Mouse (Mus musculus): ENCODE data around the gene Prss45. TPM values are rescaled to one million over a fixed set of nuclear protein-coding genes. Genes with fewer than 3 reads are reported as not detected.

Prss45 gene
- polyA plus RNA-seq, 1 experiment from 2014 or later: not detected

DNA sequence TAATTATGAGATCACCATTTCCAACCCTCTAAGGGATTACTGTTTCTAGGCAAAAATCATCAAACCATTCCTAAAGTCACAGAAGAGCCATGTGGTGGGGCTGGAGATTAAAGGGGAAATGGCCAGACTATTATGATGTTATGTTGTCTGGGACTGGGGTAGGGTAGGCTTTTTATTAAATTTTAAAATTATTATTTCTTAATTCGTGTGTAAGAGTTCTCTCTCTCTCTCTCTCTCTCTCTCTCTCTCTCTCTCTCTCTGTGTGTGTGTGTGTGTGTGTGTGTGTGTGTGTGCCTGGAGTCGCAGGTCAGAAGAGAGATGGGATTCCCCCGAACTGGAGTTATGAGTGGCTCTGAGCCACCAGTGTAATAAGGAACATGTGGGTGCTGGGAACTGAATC lies 8.0 kb upstream of the Prss45 start, which contains the start of gene Prss43:
TSS of gene Prss43 (plus strand) at position 301 of the 400 bp plus-strand sequence.
- Histone ChIP-seq H3K4me2 (replicated peaks) (no peak within 1 kb of the TSS), H3K36me3 (no peaks in the 10 kb centered on the region), H3K27me3 (no peaks in the 10 kb centered on the region), H3K9me3 (replicated peaks) (no peaks in the 10 kb centered on the region), H3K27ac (no peak within 1 kb of the TSS), H3K9ac (no peak within 1 kb of the TSS), H3K4me1 (no peaks in the 10 kb centered on the region), H3K4me3 (no peak within 1 kb of the TSS)
- 88% methylated on average over 3 of the region's 3 CpGs for WGBS
- no peak for ATAC-seq (ENCODE audit: low FRiP score)

DNA sequence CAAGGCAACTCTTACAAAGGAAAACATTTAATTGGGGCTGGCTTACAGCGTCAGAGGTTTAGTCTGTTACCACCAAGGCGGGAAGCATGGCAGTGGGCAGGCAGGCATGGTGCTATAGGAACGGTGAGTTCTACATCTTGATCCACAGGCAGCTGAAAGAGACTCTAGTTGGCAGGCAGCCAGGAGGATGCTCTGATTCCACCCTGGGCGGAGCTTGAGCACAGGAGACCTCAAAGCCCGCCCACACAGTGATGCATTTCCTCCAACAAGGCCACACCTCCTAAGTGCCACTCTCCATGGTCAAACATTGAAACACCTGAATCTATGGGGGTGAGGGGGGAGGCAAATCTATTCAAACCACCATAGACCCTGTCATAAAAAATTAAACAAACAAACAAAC lies 1.4 kb upstream of the Prss45 start:
- Histone ChIP-seq H3K36me3 (no peaks in the 10 kb centered on the region), H3K4me2 (replicated peaks) (no peak overlapping the region), H3K4me3 (no peak overlapping the region), H3K27me3 (no peaks in the 10 kb centered on the region), H3K27ac (no peak overlapping the region), H3K4me1 (0 out of 2 replicates have a peak, but pooled peaks cover 5% of the 10 kb centered on the region), H3K9me3 (replicated peaks) (no peaks in the 10 kb centered on the region), H3K9ac (no peak overlapping the region)
- no peak for ATAC-seq (ENCODE audit: low FRiP score)
- 79% methylated on average over 5 of the region's 5 CpGs for WGBS

DNA sequence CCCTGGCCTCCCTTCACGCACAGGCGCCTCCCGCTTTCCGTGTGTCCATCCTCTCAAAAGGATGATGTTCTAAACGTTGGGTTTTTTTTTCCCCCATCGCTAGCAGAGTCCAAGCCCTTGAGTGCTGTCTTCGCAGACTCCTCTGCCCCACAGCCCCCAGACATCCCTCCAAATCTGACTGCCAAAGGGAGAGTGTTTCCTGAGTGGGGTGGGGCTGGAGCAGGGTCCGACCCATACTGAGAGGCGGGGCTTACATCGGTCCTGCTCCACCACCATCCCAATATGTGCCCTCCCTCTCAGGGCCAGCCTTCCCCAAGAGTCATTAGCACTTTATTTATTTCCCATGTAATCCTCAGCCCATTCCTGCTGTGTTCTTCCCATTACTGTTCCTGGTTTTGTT lies 573 bp downstream of the Prss45 start:
- H3K9ac ChIP-seq: no peak overlapping the region
- H3K4me2 ChIP-seq (replicated peaks): peak overlapping the region; percentile 24; the same call in 1 of the 2 replicates
- H3K9me3 ChIP-seq (replicated peaks): no peaks in the 10 kb centered on the region
- no peak overlapping the region for H3K4me3 ChIP-seq
- 0 out of 2 replicates have a peak, but pooled peaks cover 5% of the 10 kb centered on the region for H3K4me1 ChIP-seq
- 37% methylated on average over 10 of the region's 10 CpGs for WGBS
- H3K27me3 ChIP-seq: no peaks in the 10 kb centered on the region
- H3K36me3 ChIP-seq: no peaks in the 10 kb centered on the region
- no peak overlapping the region for H3K27ac ChIP-seq
- no peak for ATAC-seq (ENCODE audit: low FRiP score)

- Histone ChIP-seq H3K4me2 (replicated peaks) (no peak overlapping the region), H3K9ac (no peak overlapping the region), H3K36me3 (no peaks in the 10 kb centered on the region), H3K27ac (no peak overlapping the region), H3K4me1 (0 out of 2 replicates have a peak, but pooled peaks cover 5% of the 10 kb centered on the region), H3K4me3 (no peak overlapping the region), H3K9me3 (replicated peaks) (no peaks in the 10 kb centered on the region), H3K27me3 (no peaks in the 10 kb centered on the region)
- no peak for ATAC-seq (ENCODE audit: low FRiP score)
- WGBS: 50% methylated on average over 2 of the region's 2 CpGs
Observed at GRCm38 (mm10) chr9:110836112-110836511, 1.7 kb downstream of the Prss45 start.

DNA sequence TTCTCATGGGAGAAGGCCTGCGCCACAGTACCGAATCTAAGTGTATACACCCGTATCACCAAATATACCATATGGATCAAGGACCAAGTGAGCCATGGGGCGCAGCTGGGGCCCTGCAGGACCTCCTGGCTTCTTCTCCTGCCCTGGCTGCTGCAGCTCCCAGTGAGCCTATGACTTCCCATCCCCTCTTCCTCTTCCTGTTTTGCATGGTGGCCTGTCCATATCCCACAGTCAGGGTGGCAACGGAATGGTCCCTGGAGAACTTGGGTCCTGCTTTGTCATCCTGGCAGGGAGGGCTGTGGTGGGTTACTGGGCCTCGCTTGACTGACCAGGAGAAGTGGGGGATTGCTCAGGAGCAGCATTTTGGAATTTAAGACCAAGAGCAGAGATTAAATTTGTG lies 6.5 kb downstream of the Prss45 start:
- WGBS: 72% methylated on average over 6 of the region's 6 CpGs
- Histone ChIP-seq H3K27ac (no peak overlapping the region), H3K4me2 (replicated peaks) (no peak overlapping the region), H3K36me3 (no peaks in the 10 kb centered on the region), H3K27me3 (no peaks in the 10 kb centered on the region), H3K9me3 (replicated peaks) (no peaks in the 10 kb centered on the region), H3K4me3 (no peak overlapping the region), H3K9ac (no peak overlapping the region), H3K4me1 (0 out of 2 replicates have a peak, but pooled peaks cover 3% of the 10 kb centered on the region)
- ATAC-seq (ENCODE audit: low FRiP score): no peak

- H3K9ac ChIP-seq: no peak overlapping the region
- no peaks in the 10 kb centered on the region for H3K4me1 ChIP-seq
- H3K4me3 ChIP-seq: no peak overlapping the region
- H3K36me3 ChIP-seq: no peaks in the 10 kb centered on the region
- H3K27ac ChIP-seq: no peak overlapping the region
- no peak for ATAC-seq (ENCODE audit: low FRiP score)
- 88% methylated on average over 2 of the region's 2 CpGs for WGBS
- no peaks in the 10 kb centered on the region for H3K9me3 ChIP-seq (replicated peaks)
- no peak overlapping the region for H3K4me2 ChIP-seq (replicated peaks)
- H3K27me3 ChIP-seq: no peaks in the 10 kb centered on the region
Observed at GRCm38 (mm10) chr9:110841438-110841837, 7.0 kb downstream of the Prss45 start.

GRCm38 (mm10) chr9:110844206-110844605 lies 9.8 kb downstream of the Prss45 start, which contains the start of gene Prss46:
Gene Prss46, plus strand, starts transcription at chr9:110844506.
- WGBS: 86% methylated on average over 10 of the region's 10 CpGs
- ATAC-seq (ENCODE audit: low FRiP score): no peak
- H3K27me3 ChIP-seq: no peaks in the 10 kb centered on the region
- no peaks in the 10 kb centered on the region for H3K4me1 ChIP-seq
- no peaks in the 10 kb centered on the region for H3K9me3 ChIP-seq (replicated peaks)
- H3K36me3 ChIP-seq: no peaks in the 10 kb centered on the region
- no peak within 1 kb of the TSS for H3K4me3 ChIP-seq
- no peak within 1 kb of the TSS for H3K27ac ChIP-seq
- H3K9ac ChIP-seq: no peak within 1 kb of the TSS
- no peak within 1 kb of the TSS for H3K4me2 ChIP-seq (replicated peaks)

GRCm38 (mm10) chr9:110849162-110849561 lies 14.8 kb downstream of the Prss45 start:
- Histone ChIP-seq H3K27ac (no peak overlapping the region), H3K27me3 (no peaks in the 10 kb centered on the region), H3K4me3 (no peak overlapping the region), H3K36me3 (no peaks in the 10 kb centered on the region), H3K4me1 (no peaks in the 10 kb centered on the region), H3K4me2 (replicated peaks) (no peak overlapping the region), H3K9me3 (replicated peaks) (no peaks in the 10 kb centered on the region), H3K9ac (no peak overlapping the region)
- ATAC-seq (ENCODE audit: low FRiP score): no peak
- WGBS: 88% methylated on average over 7 of the region's 7 CpGs

- Histone ChIP-seq H3K9me3 (replicated peaks) (no peaks in the 10 kb centered on the region), H3K36me3 (no peaks in the 10 kb centered on the region), H3K4me2 (replicated peaks) (no peak overlapping the region), H3K27me3 (peaks cover 26% of the 10 kb centered on the region), H3K4me3 (no peak overlapping the region), H3K4me1 (peaks cover 9% of the 10 kb centered on the region; the same call in 1 of the 2 replicates), H3K9ac (no peak overlapping the region), H3K27ac (no peak overlapping the region)
- ATAC-seq (ENCODE audit: low FRiP score): no peak
- 78% methylated on average over 7 of the region's 7 CpGs for WGBS
Observed at GRCm38 (mm10) chr9:110855903-110856302, 21.5 kb downstream of the Prss45 start.

- Histone ChIP-seq H3K4me3 (no peak overlapping the region), H3K9me3 (replicated peaks) (no peaks in the 10 kb centered on the region), H3K27ac (no peak overlapping the region), H3K9ac (no peak overlapping the region), H3K4me1 (peaks cover 9% of the 10 kb centered on the region; the same call in 1 of the 2 replicates), H3K27me3 (peaks cover 31% of the 10 kb centered on the region), H3K4me2 (replicated peaks) (no peak overlapping the region), H3K36me3 (no peaks in the 10 kb centered on the region)
- ATAC-seq (ENCODE audit: low FRiP score): no peak
- WGBS: 58% methylated on average over 4 of the region's 4 CpGs
Observed at GRCm38 (mm10) chr9:110856920-110857319, 22.5 kb downstream of the Prss45 start.

- Histone ChIP-seq H3K4me2 (replicated peaks) (peak within 1 kb of the TSS; percentile 50), H3K36me3 (no peaks in the 10 kb centered on the region), H3K9ac (no peak within 1 kb of the TSS), H3K4me3 (peak within 1 kb of the TSS; percentile 23), H3K27me3 (peaks cover 31% of the 10 kb centered on the region), H3K9me3 (replicated peaks) (no peaks in the 10 kb centered on the region), H3K4me1 (peaks cover 9% of the 10 kb centered on the region; the same call in 1 of the 2 replicates), H3K27ac (no peak within 1 kb of the TSS)
- 13% methylated on average over 23 of the region's 50 CpGs for WGBS
- ATAC-seq (ENCODE audit: low FRiP score): no peak
Observed at GRCm38 (mm10) chr9:110857781-110858472, 23.5 kb downstream of the Prss45 start, which contains the start of gene Prss50. Gene Prss50, plus strand, starts transcription at chr9:110857967.

GRCm38 (mm10) chr9:110858523-110858922 lies 24.1 kb downstream of the Prss45 start:
- peaks cover 31% of the 10 kb centered on the region for H3K27me3 ChIP-seq
- H3K27ac ChIP-seq: no peak overlapping the region
- 47% methylated on average over 5 of the region's 5 CpGs for WGBS
- peaks cover 9% of the 10 kb centered on the region; the same call in 1 of the 2 replicates for H3K4me1 ChIP-seq
- H3K4me2 ChIP-seq (replicated peaks): no peak overlapping the region
- H3K9ac ChIP-seq: no peak overlapping the region
- H3K9me3 ChIP-seq (replicated peaks): no peaks in the 10 kb centered on the region
- no peak overlapping the region for H3K4me3 ChIP-seq
- H3K36me3 ChIP-seq: no peaks in the 10 kb centered on the region
- no peak for ATAC-seq (ENCODE audit: low FRiP score)

Measured in hindbrain, embryonic 12.5 days (tissue).